In the genomic region with DNA sequence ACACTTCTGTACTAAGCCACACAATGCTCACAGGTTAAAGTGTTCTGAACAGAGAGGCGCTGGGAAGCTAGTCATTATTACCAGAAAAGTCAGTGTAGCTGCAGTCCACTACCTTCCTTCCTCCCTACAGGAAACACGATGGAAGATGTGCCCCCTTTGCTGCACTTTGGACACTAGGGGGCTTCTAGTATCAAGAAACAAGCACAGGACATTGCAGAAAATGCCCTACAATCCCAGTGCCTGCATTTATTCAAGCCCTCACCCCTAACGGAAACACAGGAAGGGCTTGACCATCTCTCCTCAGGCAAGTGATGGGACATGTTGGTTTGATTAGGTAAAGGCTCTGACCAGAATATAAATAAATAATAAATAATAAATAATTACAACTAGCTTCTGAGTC, we compare ENCODE assay signal across 8 mouse cellular contexts. TPM values are rescaled to one million over a fixed set of nuclear protein-coding genes. Genes with fewer than 3 reads are reported as not detected.
DNase-seq lines count a peak whose midpoint lies in the region; ATAC-seq and TF ChIP-seq lines count a peak whose summit lies in the region.

No protein-coding gene starts in this region.

- H3K9ac ChIP-seq in forebrain, embryonic 13.5 days = no peak overlapping the region
- no peak overlapping the region for H3K9ac ChIP-seq in liver, embryonic 14.5 days (replicated peaks)
- H3K9ac ChIP-seq in liver, embryonic 12.5 days = no peak overlapping the region

- H3K27me3 ChIP-seq in forebrain, embryonic 10.5 days (ENCODE audit: poor library complexity, severe bottlenecking) = no peaks in the 10 kb centered on the region; the same call in 1 of the 2 replicates
- H3K27me3 ChIP-seq in forebrain, embryonic 13.5 days = no peaks in the 10 kb centered on the region
- no peaks in the 10 kb centered on the region for H3K27me3 ChIP-seq in liver, embryonic 14.5 days (ENCODE audit: control insufficient read depth, insufficient read depth, low read length)
- peaks cover 3% of the 10 kb centered on the region; the same call in 1 of the 2 replicates for H3K27me3 ChIP-seq in liver, embryonic 12.5 days (replicated peaks)

- H3K4me1 ChIP-seq in forebrain, embryonic 10.5 days = no peaks in the 10 kb centered on the region
- no peaks in the 10 kb centered on the region for H3K4me1 ChIP-seq in forebrain, embryonic 13.5 days
- H3K4me1 ChIP-seq in liver, embryonic 14.5 days (replicated peaks; ENCODE audit: control insufficient read depth in 2 of 2, insufficient read depth in 2 of 2, low read length in 1 of 2) = peaks cover 0 to 3% of the 10 kb centered on the region in 2 experiments; a peak in 1 of 4 replicates
- peaks cover 13% of the 10 kb centered on the region for H3K4me1 ChIP-seq in liver, embryonic 12.5 days

- H3K4me2 ChIP-seq in forebrain, embryonic 13.5 days = no peak overlapping the region
- H3K4me2 ChIP-seq in liver, embryonic 14.5 days (ENCODE audit: low read depth) = no peak overlapping the region
- no peak overlapping the region for H3K4me2 ChIP-seq in liver, embryonic 12.5 days

- no peak overlapping the region for H3K4me3 ChIP-seq in forebrain, embryonic 10.5 days
- H3K4me3 ChIP-seq in forebrain, embryonic 13.5 days = no peak overlapping the region
- no peak overlapping the region for H3K4me3 ChIP-seq in liver, embryonic 14.5 days (ENCODE audit: insufficient read depth in 1 of 2, low read depth in 2 of 2, low read length in 2 of 2)
- H3K4me3 ChIP-seq in liver, embryonic 12.5 days = no peak overlapping the region

- DNase-seq in forebrain, embryonic 10.5 days (ENCODE audit: extremely low spot score, low spot score) = peak; percentile 40
- no peak for DNase-seq in liver, embryonic 14.5 days (ENCODE audit: low read depth in 3 of 3, low spot score in 3 of 3)
- DNase-seq in embryo, embryonic 11 days = peak; percentile 84
- DNase-seq in naive thymus-derived CD4-positive, alpha-beta T cell, adult 2 months (ENCODE audit: low read depth) = peak; percentile 14
- no peak for DNase-seq in gastrocnemius, postnatal 36 days
- no peak for DNase-seq in left cerebral cortex, postnatal 36 days (ENCODE audit: low spot score in 2 of 2)

- intact Hi-C loops in gastrocnemius, postnatal 36 days (cut with DNase I) = loop anchor here (5.0 kb wide), 1 partner anchor 294 kb away; no protein-coding TSS in a partner anchor
- intact Hi-C loops in left cerebral cortex, postnatal 36 days (cut with DNase I) = no loop called here

- no peak for ATAC-seq in forebrain, embryonic 13.5 days
- ATAC-seq in liver, embryonic 14.5 days (ENCODE audit: insufficient read depth) = no peak
- no peak for ATAC-seq in liver, embryonic 12.5 days

- TF ChIP-seq CTCF in liver, embryonic 14.5 days (IDR thresholded peaks at IDR 0.05; ENCODE audit: low read depth) = peak; percentile 40

- no peaks in the 10 kb centered on the region for H3K9me3 ChIP-seq in forebrain, embryonic 10.5 days
- no peaks in the 10 kb centered on the region for H3K9me3 ChIP-seq in forebrain, embryonic 13.5 days (replicated peaks)
- H3K9me3 ChIP-seq in liver, embryonic 14.5 days (ENCODE audit: control insufficient read depth, low read length) = no peaks in the 10 kb centered on the region
- H3K9me3 ChIP-seq in liver, embryonic 12.5 days (replicated peaks) = no peaks in the 10 kb centered on the region

- WGBS in forebrain, embryonic 10.5 days = 24% methylated on average over 3 of the region's 3 CpGs
- WGBS in forebrain, embryonic 13.5 days = 30% methylated on average over 3 of the region's 3 CpGs
- 13% methylated on average over 3 of the region's 3 CpGs for WGBS in liver, embryonic 14.5 days (ENCODE audit: insufficient replicate concordance)
- WGBS in liver, embryonic 12.5 days (ENCODE audit: insufficient replicate concordance) = 18% methylated on average over 3 of the region's 3 CpGs

- H3K27ac ChIP-seq in forebrain, embryonic 10.5 days = no peak overlapping the region
- H3K27ac ChIP-seq in forebrain, embryonic 13.5 days = no peak overlapping the region
- no peak overlapping the region for H3K27ac ChIP-seq in liver, embryonic 14.5 days
- H3K27ac ChIP-seq in liver, embryonic 12.5 days = no peak overlapping the region

- no peak for TF ChIP-seq EP300 in liver, embryonic 14.5 days (IDR thresholded peaks at IDR 0.05; ENCODE audit: low read depth)

- no peaks in the 10 kb centered on the region for H3K36me3 ChIP-seq in forebrain, embryonic 10.5 days (replicated peaks)
- no peaks in the 10 kb centered on the region for H3K36me3 ChIP-seq in forebrain, embryonic 13.5 days (ENCODE audit: poor library complexity, severe bottlenecking)
- H3K36me3 ChIP-seq in liver, embryonic 14.5 days (replicated peaks; ENCODE audit: control insufficient read depth, insufficient read depth, low read depth) = no peaks in the 10 kb centered on the region
- no peaks in the 10 kb centered on the region for H3K36me3 ChIP-seq in liver, embryonic 12.5 days

RNA-seq across cellular contexts. Expression of a gene that starts 7.9 kb away (rescaled TPM):
- 21.7 and 22.9 TPM in 2 replicates for polyA plus RNA-seq in forebrain, embryonic 10.5 days (2016; fragmentation: Nextera tagmentation; extraction: Ambion mirVana)
- polyA plus RNA-seq in forebrain, embryonic 13.5 days (2015; fragmentation: Nextera tagmentation; extraction: Ambion mirVana) = 23.9 and 27.3 TPM in 2 replicates
- 1.9 and 2.6 TPM in 2 replicates for polyA plus RNA-seq in liver, embryonic 14.5 days (2012; rRNA removed)
- polyA plus RNA-seq in liver, embryonic 14.5 days (2014; fragmentation: Nextera tagmentation; extraction: Ambion mirVana) = 2.6 and 2.7 TPM in 2 replicates
- polyA plus RNA-seq in liver, embryonic 12.5 days (2016; fragmentation: Nextera tagmentation; extraction: Ambion mirVana) = 6.3 and 6.9 TPM in 2 replicates
- total RNA-seq in gastrocnemius, postnatal 36 days (2021) = 10 to 100 TPM; 12.0 to 12.1 TPM
- total RNA-seq in left cerebral cortex, postnatal 36 days (2021) = 10 to 100 TPM; 29.8 to 35.1 TPM

RNA-seq across cellular contexts. Expression of a gene that starts 16.4 kb away (rescaled TPM):
- polyA plus RNA-seq in forebrain, embryonic 10.5 days (2016; fragmentation: Nextera tagmentation; extraction: Ambion mirVana) = 37.8 and 39.4 TPM in 2 replicates
- polyA plus RNA-seq in forebrain, embryonic 13.5 days (2015; fragmentation: Nextera tagmentation; extraction: Ambion mirVana) = 55.2 and 55.4 TPM in 2 replicates
- polyA plus RNA-seq in liver, embryonic 14.5 days (2012; rRNA removed) = 6.5 and 7.3 TPM in 2 replicates
- polyA plus RNA-seq in liver, embryonic 14.5 days (2014; fragmentation: Nextera tagmentation; extraction: Ambion mirVana) = 14.4 and 15.5 TPM in 2 replicates
- polyA plus RNA-seq in liver, embryonic 12.5 days (2016; fragmentation: Nextera tagmentation; extraction: Ambion mirVana) = 19.2 and 21.5 TPM in 2 replicates
- 10 to 100 TPM; 34.8 to 36.3 TPM for total RNA-seq in gastrocnemius, postnatal 36 days (2021)
- total RNA-seq in left cerebral cortex, postnatal 36 days (2021) = 10 to 100 TPM; 35.7 to 43.9 TPM

Comparison
In these comparisons a context has a peak if more than half of its experiments do, and no peak if none do; other contexts are left out.
1. DNase-seq: peak in forebrain, embryonic 10.5 days (single experiment), embryo, embryonic 11 days (single experiment) and naive thymus-derived CD4-positive, alpha-beta T cell, adult 2 months (single experiment); none in liver, embryonic 14.5 days (0 of 3), gastrocnemius, postnatal 36 days (0 of 2) and left cerebral cortex, postnatal 36 days (0 of 2).